Mouse (Mus musculus): Measurements from ENCODE around the gene Gm17304. TPM values are rescaled to one million over a fixed set of nuclear protein-coding genes. Genes with fewer than 3 reads are reported as not detected.

Gm17304 gene
- polyA plus RNA-seq (2016; fragmentation: Nextera tagmentation; extraction: Ambion mirVana), result not detected in 2 replicates

DNA sequence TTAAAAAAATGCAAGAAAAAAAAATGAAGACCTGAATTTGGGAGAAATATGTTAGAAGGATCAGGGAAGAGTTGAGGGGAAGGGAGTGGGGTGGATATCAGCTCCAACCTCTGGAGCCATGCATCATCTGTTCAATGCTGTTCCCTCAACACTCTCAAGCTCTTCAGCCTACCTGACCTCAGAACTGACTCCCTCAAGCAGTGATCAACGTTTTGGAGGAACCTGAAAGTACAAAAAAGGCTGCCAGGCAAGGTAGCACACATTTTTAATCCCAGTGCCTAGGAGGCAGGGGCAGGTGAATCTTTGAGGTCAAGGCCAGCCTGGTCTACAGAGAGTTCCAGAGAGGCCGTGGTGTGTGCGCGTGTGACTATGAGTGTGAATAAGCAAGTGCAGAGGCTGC lies at the start of gene Gm17304:
Gene Gm17304 (plus strand): TSS at position 301 of the 400 bp plus-strand sequence.
- Histone ChIP-seq H3K9me3 (no peaks in the 10 kb centered on the region), H3K4me1 (no peaks in the 10 kb centered on the region), H3K27ac (no peak within 1 kb of the TSS), H3K36me3 (replicated peaks) (peaks cover 13% of the 10 kb centered on the region), H3K9ac (no peak within 1 kb of the TSS), H3K4me3 (replicated peaks) (no peak within 1 kb of the TSS), H3K27me3 (no peaks in the 10 kb centered on the region), H3K4me2 (no peak within 1 kb of the TSS)
- ATAC-seq (ENCODE audit: low FRiP score), result no peak
- WGBS, result 98% methylated on average over 4 of the region's 4 CpGs

DNA sequence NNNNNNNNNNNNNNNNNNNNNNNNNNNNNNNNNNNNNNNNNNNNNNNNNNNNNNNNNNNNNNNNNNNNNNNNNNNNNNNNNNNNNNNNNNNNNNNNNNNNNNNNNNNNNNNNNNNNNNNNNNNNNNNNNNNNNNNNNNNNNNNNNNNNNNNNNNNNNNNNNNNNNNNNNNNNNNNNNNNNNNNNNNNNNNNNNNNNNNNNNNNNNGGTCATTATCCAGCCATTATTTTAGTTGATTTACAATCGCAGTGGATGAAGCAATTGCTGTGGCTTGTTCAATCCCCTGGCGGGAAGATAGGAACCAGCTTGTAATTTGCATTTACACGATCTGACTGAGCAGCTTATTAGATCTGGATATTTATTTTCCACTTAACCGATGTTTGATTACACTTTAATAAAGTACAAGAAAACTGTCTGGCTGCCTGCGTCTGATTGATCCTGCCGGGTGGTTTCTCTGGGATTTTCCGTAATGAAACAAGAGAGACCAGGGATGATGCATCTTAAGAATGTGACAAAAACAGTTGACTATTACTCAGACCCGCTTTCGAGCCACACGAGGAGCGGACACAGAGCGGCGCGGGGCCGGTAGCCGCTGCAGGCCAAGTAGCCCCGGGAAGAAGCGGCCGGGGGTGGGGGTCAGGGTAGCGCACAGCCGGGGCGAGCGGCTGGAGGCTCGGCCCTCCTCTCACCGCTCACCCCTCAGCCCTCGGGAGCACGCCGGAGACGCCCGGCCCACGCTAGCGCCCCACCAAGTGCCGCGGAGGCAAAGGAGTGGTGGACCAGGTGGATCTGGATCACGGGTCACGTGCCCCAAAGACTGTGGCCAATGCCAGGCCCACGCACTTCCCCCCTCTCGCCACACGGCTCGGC lies 48.0 kb upstream of the Gm17304 start:
- peak; percentile 36 for ATAC-seq (ENCODE audit: low FRiP score)
- Histone ChIP-seq H3K4me1 (peaks cover 52% of the 10 kb centered on the region), H3K4me2 (peak overlapping the region; percentile 56), H3K9me3 (no peaks in the 10 kb centered on the region), H3K4me3 (replicated peaks) (peak overlapping the region; percentile 32), H3K27ac (peak overlapping the region; percentile 75), H3K9ac (peak overlapping the region; percentile 45), H3K36me3 (replicated peaks) (no peaks in the 10 kb centered on the region), H3K27me3 (peaks cover 89% of the 10 kb centered on the region)
- WGBS, result 3% methylated on average over 35 of the region's 40 CpGs

DNA sequence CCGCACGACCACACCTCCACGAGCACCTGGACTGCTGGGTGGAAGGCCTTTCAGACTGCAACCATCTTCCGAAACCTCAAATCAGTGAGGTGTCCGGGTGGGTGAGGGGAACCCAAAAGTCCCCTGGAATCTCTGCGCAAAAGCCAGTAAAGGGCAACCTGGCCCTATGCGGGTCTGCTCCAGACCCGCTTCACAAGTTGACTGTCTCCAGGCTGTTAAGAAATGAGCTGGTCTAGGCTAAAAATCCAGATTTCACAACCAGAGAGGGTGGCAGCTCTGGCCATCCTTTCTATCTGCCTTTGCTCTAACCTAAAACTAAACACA lies 47.4 kb upstream of the Gm17304 start:
- Histone ChIP-seq H3K27me3 (peaks cover 93% of the 10 kb centered on the region), H3K9me3 (no peaks in the 10 kb centered on the region), H3K36me3 (replicated peaks) (no peaks in the 10 kb centered on the region), H3K4me3 (replicated peaks) (peak overlapping the region; percentile 32), H3K4me2 (peak overlapping the region; percentile 56), H3K4me1 (peaks cover 58% of the 10 kb centered on the region), H3K27ac (peak overlapping the region; percentile 75), H3K9ac (peak overlapping the region; percentile 45)
- WGBS, result 12% methylated on average over 8 of the region's 8 CpGs
- no peak for ATAC-seq (ENCODE audit: low FRiP score)

DNA sequence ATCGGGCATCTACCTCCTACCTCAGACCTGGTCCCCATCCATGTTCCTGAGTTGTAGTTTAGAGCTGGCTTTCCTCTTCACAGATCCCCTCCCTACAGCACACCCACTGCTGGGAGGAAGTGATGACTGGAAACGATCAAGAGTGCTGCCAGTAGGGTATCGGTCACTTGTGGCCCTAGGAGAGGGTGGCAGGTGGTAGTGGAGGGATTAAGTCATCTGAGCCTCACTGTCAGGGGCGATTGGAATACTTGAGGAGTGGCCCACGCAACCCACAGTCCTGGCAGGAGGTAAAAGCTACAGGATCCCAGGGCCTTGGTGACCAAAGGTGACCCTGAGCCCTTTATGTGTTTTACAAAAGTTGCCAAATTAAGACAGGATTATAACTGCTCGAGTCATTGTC lies 42.9 kb upstream of the Gm17304 start:
- no peak for ATAC-seq (ENCODE audit: low FRiP score)
- Histone ChIP-seq H3K9me3 (no peaks in the 10 kb centered on the region), H3K9ac (no peak overlapping the region), H3K27me3 (peaks cover 93% of the 10 kb centered on the region), H3K4me1 (peaks cover 32% of the 10 kb centered on the region), H3K36me3 (replicated peaks) (no peaks in the 10 kb centered on the region), H3K4me2 (no peak overlapping the region), H3K4me3 (replicated peaks) (no peak overlapping the region), H3K27ac (no peak overlapping the region)
- 14% methylated on average over 6 of the region's 6 CpGs for WGBS

DNA sequence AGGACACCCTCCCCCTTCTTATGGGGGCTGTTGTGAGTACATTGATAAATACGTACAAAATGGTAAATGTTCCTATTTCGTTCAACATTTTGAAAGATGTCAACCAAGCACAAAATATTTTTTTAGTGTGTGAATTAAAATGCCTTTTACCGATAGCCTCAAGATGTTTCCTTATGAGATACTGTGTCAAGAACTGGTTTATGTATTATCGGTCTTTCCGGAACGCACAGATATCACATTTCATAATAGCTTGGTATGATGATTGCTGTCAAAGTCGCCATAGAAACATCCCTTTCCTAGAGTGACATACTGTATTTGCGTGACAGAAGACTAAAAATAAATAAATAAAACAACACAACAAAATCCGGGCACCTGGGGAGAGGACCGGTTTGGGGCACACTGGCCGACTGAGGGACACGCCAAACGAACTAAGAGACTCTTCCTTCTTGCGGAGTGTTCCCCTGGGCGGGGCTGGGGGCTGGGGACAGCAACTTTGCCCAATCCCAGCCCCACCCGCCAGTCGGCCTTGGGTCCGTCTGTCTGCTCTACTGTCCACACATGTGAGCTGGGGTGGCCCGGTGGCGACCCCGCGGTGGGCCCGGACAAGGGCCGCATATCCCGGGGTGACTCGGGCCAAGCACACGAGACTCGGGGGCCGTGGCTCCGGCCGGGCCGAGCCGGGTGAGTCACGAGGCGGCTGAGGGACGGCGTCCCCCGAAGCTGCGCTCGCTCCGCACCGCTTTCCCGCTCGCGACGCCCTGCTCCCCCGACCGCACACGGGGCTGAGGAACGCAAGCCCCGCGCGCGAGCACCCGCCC lies 34.9 kb upstream of the Gm17304 start:
- WGBS, result 5% methylated on average over 55 of the region's 55 CpGs
- Histone ChIP-seq H3K4me3 (replicated peaks) (peak overlapping the region; percentile 58), H3K27ac (peak overlapping the region; percentile 42; the same call in 1 of the 2 replicates), H3K4me2 (peak overlapping the region; percentile 89), H3K9me3 (no peaks in the 10 kb centered on the region), H3K27me3 (peaks cover 59% of the 10 kb centered on the region), H3K36me3 (replicated peaks) (no peaks in the 10 kb centered on the region), H3K9ac (peak overlapping the region; percentile 64), H3K4me1 (peaks cover 17% of the 10 kb centered on the region; the same call in 1 of the 2 replicates)
- peak; percentile 60 for ATAC-seq (ENCODE audit: low FRiP score)

DNA sequence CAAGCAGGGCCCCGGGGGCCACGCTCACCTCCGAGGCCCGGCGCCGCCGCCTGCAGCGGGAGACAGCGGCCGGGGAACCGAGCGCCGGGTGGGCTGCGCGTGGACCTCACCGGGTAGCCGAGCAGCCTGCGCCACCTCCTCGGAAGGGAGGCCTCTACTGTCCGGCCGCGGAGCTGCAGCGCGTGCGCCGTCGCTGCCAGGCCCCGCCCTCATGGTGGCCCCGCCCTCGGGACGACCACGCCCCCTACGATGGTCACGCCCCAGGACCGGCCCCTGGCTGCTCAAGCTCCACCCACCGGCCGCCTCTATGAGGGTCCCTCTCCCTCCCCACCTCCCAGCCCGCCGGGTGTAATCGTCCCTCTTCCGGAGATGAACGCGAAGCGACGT lies 34.3 kb upstream of the Gm17304 start:
- H3K27me3 ChIP-seq, result peaks cover 59% of the 10 kb centered on the region
- peak overlapping the region; percentile 42; the same call in 1 of the 2 replicates for H3K27ac ChIP-seq
- ATAC-seq (ENCODE audit: low FRiP score), result peak; percentile 86
- H3K36me3 ChIP-seq (replicated peaks), result no peaks in the 10 kb centered on the region
- H3K9ac ChIP-seq, result peak overlapping the region; percentile 64
- H3K4me3 ChIP-seq (replicated peaks), result peak overlapping the region; percentile 58
- H3K4me1 ChIP-seq, result peaks cover 17% of the 10 kb centered on the region; the same call in 1 of the 2 replicates
- H3K4me2 ChIP-seq, result peak overlapping the region; percentile 89
- H3K9me3 ChIP-seq, result no peaks in the 10 kb centered on the region
- 1% methylated on average over 36 of the region's 45 CpGs for WGBS

DNA sequence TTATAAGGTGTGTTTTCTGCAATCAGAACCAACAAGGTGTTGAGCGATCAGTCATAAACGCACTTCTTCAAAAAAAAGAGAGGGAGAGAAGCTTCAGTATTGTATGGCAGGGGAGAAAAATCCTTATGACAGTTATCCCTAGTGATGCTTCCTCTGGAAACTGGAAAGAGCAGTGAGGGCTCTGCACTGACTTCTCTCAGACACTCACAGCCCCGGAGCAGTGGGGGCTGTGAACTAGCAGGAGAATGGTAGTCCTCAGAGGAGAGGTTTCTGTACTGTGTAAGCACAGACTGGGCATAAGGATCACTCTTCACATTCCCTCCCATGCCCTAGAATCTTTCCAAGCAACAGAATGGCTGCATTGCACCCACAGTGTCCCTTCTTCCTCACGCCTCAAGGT lies 33.8 kb upstream of the Gm17304 start:
- whole genome bisulfite sequencing, result 20% methylated on average over 4 of the region's 4 CpGs
- no peaks in the 10 kb centered on the region for H3K36me3 ChIP-seq (replicated peaks)
- 0 out of 2 replicates have a peak overlapping the region, but pooled peaks have one; percentile 58 for H3K4me3 ChIP-seq (replicated peaks)
- no peak overlapping the region for H3K9ac ChIP-seq
- peaks cover 17% of the 10 kb centered on the region; the same call in 1 of the 2 replicates for H3K4me1 ChIP-seq
- no peaks in the 10 kb centered on the region for H3K9me3 ChIP-seq
- no peak overlapping the region for H3K27ac ChIP-seq
- H3K27me3 ChIP-seq, result peaks cover 59% of the 10 kb centered on the region
- no peak for ATAC-seq (ENCODE audit: low FRiP score)
- H3K4me2 ChIP-seq, result peak overlapping the region; percentile 89

DNA sequence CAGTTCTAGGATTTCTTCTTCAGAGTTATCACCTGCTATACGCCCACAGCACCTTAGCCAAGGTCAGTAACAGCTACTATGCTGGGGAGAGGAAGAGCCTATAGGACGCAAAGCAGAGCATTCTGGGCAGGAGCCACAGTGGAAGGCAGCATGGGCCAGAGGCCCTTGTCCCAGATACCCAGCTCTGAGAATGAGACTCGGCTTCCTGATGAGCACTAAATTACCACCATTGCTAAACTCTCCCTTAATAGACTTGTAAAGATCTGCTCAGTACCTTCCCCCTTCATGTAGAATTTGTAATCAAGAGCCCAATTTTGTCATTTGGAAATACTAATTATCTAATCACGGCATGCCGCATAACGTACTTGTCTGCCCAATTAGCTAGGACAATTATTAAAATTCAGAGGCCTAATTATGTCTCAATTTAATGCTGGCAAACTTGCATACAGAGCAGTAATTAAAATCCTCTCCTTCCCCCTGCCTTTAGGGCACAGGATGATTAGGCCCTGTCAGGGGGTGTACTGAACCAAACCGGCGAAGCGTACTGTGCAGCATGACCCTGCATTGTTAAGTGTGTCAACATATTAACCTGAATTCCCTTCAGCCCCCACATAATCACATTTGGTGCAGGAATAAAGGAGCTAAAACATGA lies 31.5 kb upstream of the Gm17304 start:
- Histone ChIP-seq H3K27me3 (peaks cover 65% of the 10 kb centered on the region), H3K9me3 (no peaks in the 10 kb centered on the region), H3K9ac (no peak overlapping the region), H3K4me2 (no peak overlapping the region), H3K4me3 (replicated peaks) (no peak overlapping the region), H3K27ac (0 out of 2 replicates have a peak overlapping the region, but pooled peaks have one; percentile 43), H3K4me1 (peaks cover 17% of the 10 kb centered on the region; the same call in 1 of the 2 replicates), H3K36me3 (replicated peaks) (no peaks in the 10 kb centered on the region)
- WGBS, result 18% methylated on average over 9 of the region's 9 CpGs
- ATAC-seq (ENCODE audit: low FRiP score), result peak; percentile 81

DNA sequence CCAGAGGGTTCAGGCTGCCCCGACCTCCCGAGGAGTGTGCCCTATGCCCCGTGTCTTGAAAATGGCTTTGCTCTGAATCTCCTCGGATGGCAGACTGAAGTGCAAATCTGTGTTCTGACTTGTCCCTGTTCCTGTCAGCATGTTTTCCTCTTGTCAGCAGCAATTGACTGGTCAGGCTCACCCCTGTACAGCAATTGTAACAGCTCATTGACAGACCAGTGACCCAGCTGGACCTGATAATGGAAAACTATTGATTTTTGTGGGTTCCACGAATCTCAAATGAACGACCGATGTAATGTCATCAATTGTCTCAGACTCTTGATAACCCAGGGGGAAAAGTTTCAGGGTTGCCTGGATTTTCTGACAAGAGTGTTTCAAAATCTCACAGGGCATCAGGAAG lies 28.0 kb upstream of the Gm17304 start:
- Histone ChIP-seq H3K4me2 (no peak overlapping the region), H3K27ac (no peak overlapping the region), H3K36me3 (replicated peaks) (no peaks in the 10 kb centered on the region), H3K27me3 (peaks cover 71% of the 10 kb centered on the region), H3K9me3 (no peaks in the 10 kb centered on the region), H3K9ac (no peak overlapping the region), H3K4me1 (peaks cover 9% of the 10 kb centered on the region; the same call in 1 of the 2 replicates), H3K4me3 (replicated peaks) (no peak overlapping the region)
- ATAC-seq (ENCODE audit: low FRiP score), result no peak
- 88% methylated on average over 7 of the region's 7 CpGs for WGBS

DNA sequence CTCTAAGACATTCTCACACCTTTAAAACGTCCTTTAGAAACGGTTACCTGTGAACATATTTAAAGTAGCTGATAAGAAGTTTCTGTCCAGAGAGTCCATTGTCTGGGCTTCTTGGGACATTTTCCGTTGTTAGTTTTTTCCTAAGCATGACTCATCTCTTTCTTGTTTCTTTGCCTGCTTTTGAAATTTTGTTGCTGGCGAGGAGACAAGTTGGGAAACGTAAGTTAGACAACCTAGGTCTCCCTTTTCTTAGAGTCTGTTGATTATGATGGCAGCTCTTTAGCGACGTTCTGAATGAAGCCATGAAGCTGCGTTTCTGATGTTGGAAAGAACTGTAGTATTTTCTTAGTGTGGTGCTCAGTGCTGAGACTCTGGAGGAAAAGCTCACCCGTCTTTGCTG lies 19.9 kb upstream of the Gm17304 start:
- 95% methylated on average over 9 of the region's 9 CpGs for WGBS
- ATAC-seq (ENCODE audit: low FRiP score), result no peak
- no peaks in the 10 kb centered on the region for H3K9me3 ChIP-seq
- H3K4me3 ChIP-seq (replicated peaks), result no peak overlapping the region
- H3K4me1 ChIP-seq, result no peaks in the 10 kb centered on the region
- H3K36me3 ChIP-seq (replicated peaks), result peaks cover 13% of the 10 kb centered on the region
- no peak overlapping the region for H3K9ac ChIP-seq
- H3K27ac ChIP-seq, result no peak overlapping the region
- H3K4me2 ChIP-seq, result no peak overlapping the region
- peaks cover 17% of the 10 kb centered on the region for H3K27me3 ChIP-seq

DNA sequence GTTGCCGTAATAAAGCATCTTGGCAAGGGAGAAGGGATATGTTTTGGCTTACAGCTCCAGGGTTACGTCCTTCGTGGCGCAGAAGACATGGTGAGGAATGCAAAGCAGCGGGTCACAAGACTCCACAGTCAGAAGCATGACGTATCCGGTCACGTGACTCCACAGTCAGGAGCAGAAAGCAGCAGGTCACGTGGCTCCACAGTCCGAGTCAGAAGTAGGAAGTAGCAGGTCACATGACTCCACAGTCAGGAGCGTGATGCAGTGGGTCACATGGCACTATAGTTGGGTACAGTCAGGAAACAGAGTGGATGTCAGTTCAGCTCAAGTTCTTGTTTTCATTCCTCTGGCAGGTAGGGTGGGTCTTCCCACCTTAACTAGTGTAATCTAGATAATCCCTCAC lies 19.2 kb upstream of the Gm17304 start:
- Histone ChIP-seq H3K4me2 (no peak overlapping the region), H3K27ac (no peak overlapping the region), H3K4me1 (no peaks in the 10 kb centered on the region), H3K9ac (no peak overlapping the region), H3K36me3 (replicated peaks) (peaks cover 13% of the 10 kb centered on the region), H3K27me3 (peaks cover 10% of the 10 kb centered on the region), H3K9me3 (no peaks in the 10 kb centered on the region), H3K4me3 (replicated peaks) (no peak overlapping the region)
- no peak for ATAC-seq (ENCODE audit: low FRiP score)
- WGBS, result 93% methylated on average over 11 of the region's 11 CpGs

DNA sequence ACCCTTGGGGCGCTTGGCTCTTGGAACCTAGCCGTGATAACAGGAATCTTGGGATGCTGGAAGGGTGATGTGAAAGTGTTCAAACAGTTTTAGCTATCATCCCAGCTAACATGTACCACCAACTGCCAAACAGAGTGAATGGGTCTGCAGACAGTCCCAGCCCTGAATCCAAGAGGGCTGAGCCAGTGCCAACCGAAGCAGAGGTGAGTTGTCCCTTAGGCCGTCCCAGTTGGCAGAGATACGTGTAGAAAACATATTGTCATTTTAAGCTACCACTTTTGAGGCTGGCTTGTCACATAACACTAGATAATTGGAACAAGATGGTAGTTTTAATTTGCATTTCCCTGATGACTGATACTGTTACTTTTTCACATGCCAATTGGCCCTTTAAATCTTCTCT lies 18.2 kb upstream of the Gm17304 start:
- no peak overlapping the region for H3K4me3 ChIP-seq (replicated peaks)
- peaks cover 13% of the 10 kb centered on the region for H3K36me3 ChIP-seq (replicated peaks)
- no peaks in the 10 kb centered on the region for H3K9me3 ChIP-seq
- no peaks in the 10 kb centered on the region for H3K4me1 ChIP-seq
- WGBS, result 84% methylated on average over 5 of the region's 5 CpGs
- H3K27me3 ChIP-seq, result peaks cover 6% of the 10 kb centered on the region; the same call in 1 of the 2 replicates
- H3K9ac ChIP-seq, result no peak overlapping the region
- no peak overlapping the region for H3K4me2 ChIP-seq
- no peak for ATAC-seq (ENCODE audit: low FRiP score)
- no peak overlapping the region for H3K27ac ChIP-seq

Measured in forebrain, embryonic 12.5 days (tissue).